Mouse (Mus musculus) midbrain, embryonic 13.5 days (tissue): ENCODE measurements around the gene Axdnd1. TPM values are rescaled to one million over a fixed set of nuclear protein-coding genes. Genes with fewer than 3 reads are reported as not detected.
A peak's percentile ranks its signal among the peaks of the same experiment; 100 is the strongest.

Experiments used
- ATAC-seq: fragments of 200-750 bp; cut with Nextera tagmentation; 2 replicates; pipeline ENCODE4 v1.8.0; 2017; ENCODE audit warnings: mild to moderate bottlenecking, moderate TSS enrichment, moderate library complexity
- H3K27ac ChIP-seq: fragments of 300-500 bp; sonication (generic); 2 replicates; pipeline ENCODE4 v1.5.1; 2015; ENCODE audit warnings: inconsistent platforms, mild to moderate bottlenecking, moderate library complexity
- H3K27me3 ChIP-seq: fragments of 300-500 bp; sonication (generic); 2 replicates; pipeline ENCODE4 v1.6.1; 2015; ENCODE audit warnings: mild to moderate bottlenecking, inconsistent platforms
- H3K36me3 ChIP-seq: fragments of 300-500 bp; sonication (generic); 2 replicates; pipeline ENCODE4 v1.6.1; 2015; ENCODE audit warnings: mild to moderate bottlenecking, inconsistent platforms
- H3K4me1 ChIP-seq: fragments of 300-500 bp; sonication (generic); replicated peaks from 2 replicates; pipeline ENCODE4 v1.6.1; 2015; ENCODE audit warnings: inconsistent platforms
- H3K4me2 ChIP-seq: fragments of 300-500 bp; sonication (generic); replicated peaks from 2 replicates; pipeline ENCODE4 v1.6.1; 2015; ENCODE audit warnings: moderate library complexity, mild to moderate bottlenecking, inconsistent platforms
- H3K4me3 ChIP-seq: fragments of 300-500 bp; sonication (generic); replicated peaks from 2 replicates; pipeline ENCODE4 v1.5.1; 2015; ENCODE audit warnings: mild to moderate bottlenecking, inconsistent platforms
- H3K9ac ChIP-seq: fragments of 300-500 bp; sonication (generic); replicated peaks from 2 replicates; pipeline ENCODE4 v1.6.1; 2015; ENCODE audit warnings: mild to moderate bottlenecking, inconsistent platforms
- H3K9me3 ChIP-seq: fragments of 300-500 bp; sonication (generic); 2 replicates; pipeline ENCODE4 v1.6.1; 2016; ENCODE audit warnings: mild to moderate bottlenecking, inconsistent platforms
- WGBS: fragments of 180-500 bp; shearing (Covaris S2); methylation state at CpG from one replicate; pipeline ENCODE4 v1.1.7; 2015; 5-methylcytosine and 5-hydroxymethylcytosine counted together
- polyA plus RNA-seq: library from polyadenylated mRNA; unstranded; fragments of >200 nt; fragmentation: Nextera tagmentation; extraction: Ambion mirVana; gene quantifications from 2 replicates; pipeline ENCODE4 v1.2.1, GENCODE M21; 2015

The Axdnd1 gene
- polyA plus RNA-seq, 1 experiment from 2014 or later: 0.17 TPM

DNA sequence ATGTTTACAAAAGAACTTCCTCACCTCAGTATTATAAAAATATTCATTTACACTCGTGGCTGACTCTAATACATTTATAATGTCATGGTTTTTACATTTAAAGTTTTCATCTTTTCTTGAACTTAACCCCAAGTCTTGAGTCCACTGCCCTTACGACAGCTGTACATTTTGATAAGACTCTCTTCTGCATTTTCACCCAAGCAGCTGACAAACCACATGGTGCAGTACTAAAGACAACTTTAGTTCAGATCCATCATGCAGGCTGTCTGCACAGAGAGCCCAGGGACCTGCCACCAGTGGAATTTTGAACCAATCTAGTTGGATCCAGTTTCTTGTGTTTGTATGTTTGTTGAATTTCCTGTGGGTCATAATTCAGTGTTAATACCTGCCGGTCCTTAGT is 34.1 kb downstream of the Axdnd1 start:
- ATAC-seq: no peak
- 80% methylated on average over 3 of the region's 3 CpGs for WGBS

DNA sequence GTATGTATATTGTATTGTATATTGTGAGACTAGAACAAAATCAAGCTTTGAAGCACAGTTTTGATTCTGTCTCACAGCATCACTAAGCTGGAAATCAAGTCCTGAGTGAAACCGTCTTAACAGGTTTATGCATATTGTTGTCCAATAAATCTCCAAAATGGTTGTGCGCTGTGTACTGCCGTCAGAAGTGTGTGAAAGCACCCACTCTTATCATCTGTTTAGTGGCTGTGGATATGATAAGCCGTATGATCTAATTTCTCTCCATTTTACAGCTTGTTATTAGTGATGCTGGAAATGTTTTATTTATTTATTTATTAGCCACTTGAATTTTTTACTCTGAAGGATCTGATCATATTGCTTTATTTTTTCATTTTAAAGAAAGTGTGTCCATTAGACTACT is 34.7 kb downstream of the Axdnd1 start:
- no peak overlapping the region for H3K9ac ChIP-seq
- no peak overlapping the region for H3K4me2 ChIP-seq
- no peak overlapping the region for H3K27ac ChIP-seq
- WGBS: 93% methylated on average over 4 of the region's 4 CpGs
- H3K27me3 ChIP-seq: no peaks in the 10 kb centered on the region
- no peak for ATAC-seq
- H3K4me3 ChIP-seq: no peak overlapping the region
- no peaks in the 10 kb centered on the region for H3K9me3 ChIP-seq
- no peaks in the 10 kb centered on the region for H3K36me3 ChIP-seq
- H3K4me1 ChIP-seq: no peaks in the 10 kb centered on the region

More for the DNA sequence above, 34.1 kb downstream of the Axdnd1 start:
- no peaks in the 10 kb centered on the region for H3K9me3 ChIP-seq
- no peak overlapping the region for H3K4me3 ChIP-seq
- H3K4me1 ChIP-seq: no peaks in the 10 kb centered on the region
- H3K27ac ChIP-seq: no peak overlapping the region
- H3K4me2 ChIP-seq: no peak overlapping the region
- no peaks in the 10 kb centered on the region for H3K36me3 ChIP-seq
- no peak overlapping the region for H3K9ac ChIP-seq
- H3K27me3 ChIP-seq: no peaks in the 10 kb centered on the region

GRCm38 (mm10) chr1:156381217-156381616 is 39.7 kb downstream of the Axdnd1 start:
- ATAC-seq: no peak
- H3K4me2 ChIP-seq: no peak overlapping the region
- H3K4me3 ChIP-seq: no peak overlapping the region
- H3K4me1 ChIP-seq: no peaks in the 10 kb centered on the region
- WGBS: 95% methylated on average over 3 of the region's 3 CpGs
- no peaks in the 10 kb centered on the region for H3K9me3 ChIP-seq
- H3K27me3 ChIP-seq: no peaks in the 10 kb centered on the region
- H3K9ac ChIP-seq: no peak overlapping the region
- no peaks in the 10 kb centered on the region for H3K36me3 ChIP-seq
- H3K27ac ChIP-seq: no peak overlapping the region

GRCm38 (mm10) chr1:156365740-156366139 is 55.2 kb downstream of the Axdnd1 start, which contains the start of gene Gm2000:
Gene Gm2000, plus strand, starts transcription at chr1:156366040.
- H3K4me3 ChIP-seq: no peak within 1 kb of the TSS
- H3K9ac ChIP-seq: no peak within 1 kb of the TSS
- no peak within 1 kb of the TSS for H3K4me2 ChIP-seq
- no peaks in the 10 kb centered on the region for H3K4me1 ChIP-seq
- no peak within 1 kb of the TSS for H3K27ac ChIP-seq
- 90% methylated on average over 8 of the region's 8 CpGs for WGBS
- ATAC-seq: no peak
- H3K27me3 ChIP-seq: no peaks in the 10 kb centered on the region
- H3K9me3 ChIP-seq: no peaks in the 10 kb centered on the region
- H3K36me3 ChIP-seq: no peaks in the 10 kb centered on the region

DNA sequence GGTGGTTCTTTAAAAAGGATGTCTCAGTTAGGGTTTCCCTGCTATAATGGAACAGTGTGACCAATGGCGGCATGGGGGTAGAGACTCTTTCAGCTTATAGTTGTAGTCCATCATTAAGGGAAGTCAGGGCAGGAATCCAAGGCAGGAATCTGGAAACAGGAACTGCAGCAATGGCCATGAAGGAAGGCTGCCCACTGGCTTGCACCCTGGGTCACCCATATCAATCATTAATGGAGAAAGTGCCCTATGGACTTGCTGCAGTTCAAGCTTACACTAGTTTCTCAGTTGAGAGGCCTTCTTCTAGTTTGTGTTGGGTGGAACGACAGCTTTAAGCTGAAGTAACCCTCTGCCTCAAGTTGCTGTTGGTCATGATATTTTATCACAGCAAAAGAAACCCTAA is 68.5 kb downstream of the Axdnd1 start:
- no peak for ATAC-seq
- no peak overlapping the region for H3K9ac ChIP-seq
- no peaks in the 10 kb centered on the region for H3K27me3 ChIP-seq
- H3K9me3 ChIP-seq: no peaks in the 10 kb centered on the region
- H3K4me1 ChIP-seq: no peaks in the 10 kb centered on the region
- H3K4me2 ChIP-seq: no peak overlapping the region
- WGBS: 88% methylated on average over 2 of the region's 2 CpGs
- no peak overlapping the region for H3K4me3 ChIP-seq
- no peak overlapping the region for H3K27ac ChIP-seq
- H3K36me3 ChIP-seq: no peaks in the 10 kb centered on the region

DNA sequence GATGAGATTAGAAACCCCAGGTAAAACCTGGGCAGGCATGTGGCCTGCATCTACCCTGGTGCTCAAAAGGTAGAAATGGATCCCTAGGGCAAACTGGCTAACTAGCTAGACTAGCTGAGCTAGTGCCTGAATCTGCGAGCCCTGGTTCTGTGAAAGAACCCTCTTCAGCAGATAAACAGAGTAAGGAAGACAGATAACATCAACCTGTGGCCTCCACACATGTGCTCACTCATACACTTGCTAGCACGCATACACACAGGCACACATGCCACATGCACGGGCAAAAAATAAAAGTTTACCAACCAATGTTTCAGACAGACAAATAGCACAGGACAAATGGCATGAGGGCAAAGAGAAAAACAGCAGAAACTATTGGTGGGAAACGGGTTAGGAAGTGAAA is 70.5 kb downstream of the Axdnd1 start:
- Histone ChIP-seq H3K36me3 (no peaks in the 10 kb centered on the region), H3K27ac (no peak overlapping the region), H3K27me3 (no peaks in the 10 kb centered on the region), H3K9ac (no peak overlapping the region), H3K4me2 (no peak overlapping the region), H3K4me3 (no peak overlapping the region), H3K9me3 (no peaks in the 10 kb centered on the region), H3K4me1 (no peaks in the 10 kb centered on the region)
- ATAC-seq: no peak
- WGBS: 87% methylated on average over 4 of the region's 4 CpGs

- Histone ChIP-seq H3K9me3 (no peaks in the 10 kb centered on the region), H3K36me3 (no peaks in the 10 kb centered on the region), H3K9ac (no peak overlapping the region), H3K4me3 (no peak overlapping the region), H3K27me3 (no peaks in the 10 kb centered on the region), H3K4me2 (no peak overlapping the region), H3K4me1 (no peaks in the 10 kb centered on the region), H3K27ac (no peak overlapping the region)
- WGBS: 85% methylated on average over 4 of the region's 4 CpGs
- ATAC-seq: no peak
Observed at GRCm38 (mm10) chr1:156349031-156349430, 71.9 kb downstream of the Axdnd1 start.

- 96% methylated on average over 4 of the region's 4 CpGs for WGBS
- Histone ChIP-seq H3K4me3 (no peak overlapping the region), H3K9me3 (no peaks in the 10 kb centered on the region), H3K9ac (no peak overlapping the region), H3K27me3 (no peaks in the 10 kb centered on the region), H3K27ac (no peak overlapping the region), H3K4me2 (no peak overlapping the region), H3K4me1 (no peaks in the 10 kb centered on the region), H3K36me3 (no peaks in the 10 kb centered on the region)
- no peak for ATAC-seq
Observed at GRCm38 (mm10) chr1:156345633-156346032, 75.3 kb downstream of the Axdnd1 start.

DNA sequence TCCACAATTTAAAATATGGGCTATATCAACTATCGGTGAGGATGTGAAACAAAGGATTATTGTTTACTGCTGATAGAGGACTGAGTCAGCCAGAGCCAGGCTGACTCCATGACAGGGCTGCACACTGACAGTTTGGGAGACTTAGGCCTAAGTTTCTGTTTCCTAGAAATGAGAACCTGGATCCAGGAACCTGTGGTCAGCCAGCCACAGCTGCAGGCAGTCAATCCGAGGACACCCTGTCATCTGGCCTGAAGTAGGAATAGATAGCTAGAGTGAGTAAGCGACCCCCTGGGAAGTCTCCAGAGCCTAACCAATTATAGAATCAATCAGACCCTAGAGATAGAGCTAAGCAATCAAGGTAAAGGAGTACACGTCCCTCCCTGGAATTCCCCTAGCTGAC is 76.5 kb downstream of the Axdnd1 start:
- H3K36me3 ChIP-seq: no peaks in the 10 kb centered on the region
- WGBS: 79% methylated on average over 4 of the region's 4 CpGs
- no peak overlapping the region for H3K9ac ChIP-seq
- no peak overlapping the region for H3K4me3 ChIP-seq
- no peaks in the 10 kb centered on the region for H3K9me3 ChIP-seq
- no peak overlapping the region for H3K4me2 ChIP-seq
- ATAC-seq: no peak
- H3K27me3 ChIP-seq: no peaks in the 10 kb centered on the region
- H3K27ac ChIP-seq: no peak overlapping the region
- H3K4me1 ChIP-seq: no peaks in the 10 kb centered on the region

DNA sequence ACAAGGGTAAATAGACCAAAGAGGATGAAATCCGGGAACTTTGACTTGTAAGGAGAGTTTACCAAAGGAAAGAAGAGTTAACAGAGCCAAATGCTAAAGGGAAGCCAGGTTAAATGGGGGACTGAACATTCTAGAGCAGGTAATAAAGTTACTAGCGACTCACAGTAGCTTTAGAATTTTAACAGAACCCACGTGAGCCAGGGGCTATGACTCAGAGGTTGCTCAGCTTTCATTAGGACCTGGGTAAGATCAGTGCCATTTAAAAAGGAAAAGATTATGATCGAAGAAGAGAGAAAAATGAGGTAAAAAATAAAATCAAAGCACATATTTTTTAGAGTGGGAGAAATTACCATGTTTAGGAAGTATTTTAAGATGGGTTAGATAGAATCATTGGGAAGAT is 80.1 kb downstream of the Axdnd1 start:
- 79% methylated on average over 4 of the region's 4 CpGs for WGBS
- no peaks in the 10 kb centered on the region for H3K27me3 ChIP-seq
- no peak for ATAC-seq
- H3K4me2 ChIP-seq: no peak overlapping the region
- no peaks in the 10 kb centered on the region for H3K36me3 ChIP-seq
- H3K4me1 ChIP-seq: no peaks in the 10 kb centered on the region
- no peak overlapping the region for H3K9ac ChIP-seq
- no peak overlapping the region for H3K4me3 ChIP-seq
- H3K27ac ChIP-seq: no peak overlapping the region
- no peaks in the 10 kb centered on the region for H3K9me3 ChIP-seq

- WGBS: 91% methylated on average over 9 of the region's 9 CpGs
- H3K4me1 ChIP-seq: no peaks in the 10 kb centered on the region
- ATAC-seq: no peak
Observed at GRCm38 (mm10) chr1:156323126-156323525, 97.8 kb downstream of the Axdnd1 start.

GRCm38 (mm10) chr1:156310630-156311029 is 110.3 kb downstream of the Axdnd1 start, which contains the start of gene Nphs2:
Gene Nphs2, plus strand, starts transcription at chr1:156310727.
- H3K4me3 ChIP-seq: peak within 1 kb of the TSS; percentile 28
- H3K27ac ChIP-seq: no peak within 1 kb of the TSS
- peaks cover 46% of the 10 kb centered on the region for H3K27me3 ChIP-seq
- 0 out of 2 replicates have a peak within 1 kb of the TSS, but pooled peaks have one; percentile 14 for H3K9ac ChIP-seq
- H3K4me1 ChIP-seq: peaks cover 6% of the 10 kb centered on the region
- 3% methylated on average over 29 of the region's 29 CpGs for WGBS
- H3K9me3 ChIP-seq: no peaks in the 10 kb centered on the region
- no peaks in the 10 kb centered on the region for H3K36me3 ChIP-seq
- no peak for ATAC-seq
- peak within 1 kb of the TSS; percentile 52 for H3K4me2 ChIP-seq

More at GRCm38 (mm10) chr1:156323126-156323525, 97.8 kb downstream of the Axdnd1 start:
- H3K36me3 ChIP-seq: no peaks in the 10 kb centered on the region
- H3K4me3 ChIP-seq: no peak overlapping the region
- H3K4me2 ChIP-seq: no peak overlapping the region
- H3K27ac ChIP-seq: no peak overlapping the region
- H3K9me3 ChIP-seq: no peaks in the 10 kb centered on the region
- H3K27me3 ChIP-seq: no peaks in the 10 kb centered on the region
- H3K9ac ChIP-seq: no peak overlapping the region

DNA sequence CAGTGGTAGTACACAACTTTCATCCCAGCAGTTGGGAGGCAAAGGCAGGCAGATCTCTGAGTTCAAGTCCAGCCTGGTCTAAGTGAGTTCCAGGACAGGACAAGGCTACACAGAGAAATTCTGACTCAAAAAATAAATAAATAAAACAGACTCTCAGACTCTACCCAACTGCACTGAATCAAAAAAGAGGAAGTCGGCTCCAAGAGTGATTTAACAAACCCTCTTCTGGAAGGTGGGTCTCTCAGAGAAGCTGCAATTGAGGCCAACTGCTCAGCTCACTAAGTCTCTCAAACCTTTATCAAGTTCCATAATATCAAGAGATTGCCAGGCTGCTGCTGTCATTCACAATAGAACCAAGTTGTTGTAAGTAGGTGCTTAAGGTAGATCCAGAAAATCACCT is 112.4 kb downstream of the Axdnd1 start:
- peaks cover 65% of the 10 kb centered on the region for H3K27me3 ChIP-seq
- WGBS: 94% methylated on average over 1 of the region's 1 CpGs
- ATAC-seq: no peak
- peaks cover 10% of the 10 kb centered on the region for H3K4me1 ChIP-seq
- no peak overlapping the region for H3K4me2 ChIP-seq
- H3K4me3 ChIP-seq: no peak overlapping the region
- no peaks in the 10 kb centered on the region for H3K36me3 ChIP-seq
- H3K9me3 ChIP-seq: no peaks in the 10 kb centered on the region
- no peak overlapping the region for H3K9ac ChIP-seq
- H3K27ac ChIP-seq: no peak overlapping the region
